Mouse (Mus musculus) liver, embryonic 14.5 days (tissue): ENCODE data around the gene Ssu72.

Experiments
- CTCF ChIP-seq: IDR thresholded peaks from 2 replicates; pipeline ENCODE4 v1.5.1; 2016; ENCODE audit warnings: antibody characterized with exemption, low read depth, control low read depth
- EP300 ChIP-seq: IDR thresholded peaks from 2 replicates; pipeline ENCODE4 v1.6.1; 2016; ENCODE audit warnings: antibody characterized with exemption, low read depth

GRCm38 (mm10) chr4:155745136-155745535 is 40.5 kb downstream of the Ssu72 start:
- TF ChIP-seq CTCF (no peak), EP300 (no peak)
